Mouse (Mus musculus): ENCODE measurements at regions not wholly inside any gene's neighbourhood (a gene's known extent, or its start where the extent isn't known, plus 50 kb on each side); places are given as distances from the start of the nearest gene placed in this dataset.

GRCm38 (mm10) chr17:14540269-14540975, 153.6 kb downstream of the Thbs2 start:
- Histone ChIP-seq H3K27ac (replicated peaks; ENCODE audit: low read depth, low read length) (no peak overlapping the region), H3K4me1 (ENCODE audit: control insufficient read depth, insufficient read depth, low read length) (0 out of 2 replicates have a peak, but pooled peaks cover 6% of the 10 kb centered on the region), H3K27me3 (ENCODE audit: control insufficient read depth, insufficient read depth, low read length) (no peaks in the 10 kb centered on the region), H3K4me2 (replicated peaks; ENCODE audit: low read depth, low read length, severe bottlenecking) (no peak overlapping the region), H3K36me3 (ENCODE audit: control insufficient read depth, insufficient read depth, low read length) (no peaks in the 10 kb centered on the region), H3K9me3 (ENCODE audit: control insufficient read depth, low read length) (no peaks in the 10 kb centered on the region), H3K4me3 (replicated peaks; ENCODE audit: low read length) (no peak overlapping the region), H3K9ac (ENCODE audit: low read depth, low read length, severe bottlenecking) (no peak overlapping the region)
- ATAC-seq (ENCODE audit: low FRiP score, low read depth) (no peak), DNase-seq (ENCODE audit: low spot score) (no peak)
- WGBS, result 40% methylated on average over 5 of the region's 5 CpGs
- TF ChIP-seq POLR2A (IDR thresholded peaks at IDR 0.05; ENCODE audit: borderline replicate concordance, extremely low read depth, insufficient read depth, insufficient read length), result no peak

- no peaks in the 10 kb centered on the region for H3K36me3 ChIP-seq (ENCODE audit: control insufficient read depth, insufficient read depth, low read length)
- no peaks in the 10 kb centered on the region for H3K4me1 ChIP-seq (ENCODE audit: control insufficient read depth, insufficient read depth, low read length)
- ATAC-seq (ENCODE audit: low FRiP score, low read depth) (no peak), DNase-seq (ENCODE audit: low spot score) (no peak)
- WGBS, result 46% methylated on average over 3 of the region's 3 CpGs
- no peak overlapping the region for H3K9ac ChIP-seq (ENCODE audit: low read depth, low read length, severe bottlenecking)
- no peaks in the 10 kb centered on the region for H3K9me3 ChIP-seq (ENCODE audit: control insufficient read depth, low read length)
- H3K4me2 ChIP-seq (replicated peaks; ENCODE audit: low read depth, low read length, severe bottlenecking), result no peak overlapping the region
- no peak overlapping the region for H3K4me3 ChIP-seq (replicated peaks; ENCODE audit: low read length)
- no peaks in the 10 kb centered on the region for H3K27me3 ChIP-seq (ENCODE audit: control insufficient read depth, insufficient read depth, low read length)
- no peak overlapping the region for H3K27ac ChIP-seq (replicated peaks; ENCODE audit: low read depth, low read length)
- no peak for TF ChIP-seq POLR2A (IDR thresholded peaks at IDR 0.05; ENCODE audit: borderline replicate concordance, extremely low read depth, insufficient read depth, insufficient read length)
Measured at GRCm38 (mm10) chr17:14539651-14540050, 154.4 kb downstream of the Thbs2 start.

GRCm38 (mm10) chr17:14539191-14539590, 154.8 kb downstream of the Thbs2 start:
- Histone ChIP-seq H3K9me3 (ENCODE audit: control insufficient read depth, low read length) (no peaks in the 10 kb centered on the region), H3K36me3 (ENCODE audit: control insufficient read depth, insufficient read depth, low read length) (no peaks in the 10 kb centered on the region), H3K4me1 (ENCODE audit: control insufficient read depth, insufficient read depth, low read length) (no peaks in the 10 kb centered on the region), H3K4me2 (replicated peaks; ENCODE audit: low read depth, low read length, severe bottlenecking) (no peak overlapping the region), H3K27ac (replicated peaks; ENCODE audit: low read depth, low read length) (no peak overlapping the region), H3K27me3 (ENCODE audit: control insufficient read depth, insufficient read depth, low read length) (no peaks in the 10 kb centered on the region), H3K4me3 (replicated peaks; ENCODE audit: low read length) (no peak overlapping the region), H3K9ac (ENCODE audit: low read depth, low read length, severe bottlenecking) (no peak overlapping the region)
- no peak for DNase-seq (ENCODE audit: low spot score)
- 82% methylated on average over 3 of the region's 3 CpGs for WGBS
- no peak for TF ChIP-seq POLR2A (IDR thresholded peaks at IDR 0.05; ENCODE audit: borderline replicate concordance, extremely low read depth, insufficient read depth, insufficient read length)
- no peak for ATAC-seq (ENCODE audit: low FRiP score, low read depth)

GRCm38 (mm10) chr17:14538527-14538926, 155.5 kb downstream of the Thbs2 start:
- no peak for TF ChIP-seq POLR2A (IDR thresholded peaks at IDR 0.05; ENCODE audit: borderline replicate concordance, extremely low read depth, insufficient read depth, insufficient read length)
- H3K27ac ChIP-seq (replicated peaks; ENCODE audit: low read depth, low read length), result no peak overlapping the region
- H3K36me3 ChIP-seq (ENCODE audit: control insufficient read depth, insufficient read depth, low read length), result no peaks in the 10 kb centered on the region
- 72% methylated on average over 3 of the region's 3 CpGs for WGBS
- no peaks in the 10 kb centered on the region for H3K27me3 ChIP-seq (ENCODE audit: control insufficient read depth, insufficient read depth, low read length)
- no peak overlapping the region for H3K9ac ChIP-seq (ENCODE audit: low read depth, low read length, severe bottlenecking)
- no peak for DNase-seq (ENCODE audit: low spot score)
- no peaks in the 10 kb centered on the region for H3K4me1 ChIP-seq (ENCODE audit: control insufficient read depth, insufficient read depth, low read length)
- no peak overlapping the region for H3K4me2 ChIP-seq (replicated peaks; ENCODE audit: low read depth, low read length, severe bottlenecking)
- H3K4me3 ChIP-seq (replicated peaks; ENCODE audit: low read length), result no peak overlapping the region
- no peaks in the 10 kb centered on the region for H3K9me3 ChIP-seq (ENCODE audit: control insufficient read depth, low read length)
- no peak for ATAC-seq (ENCODE audit: low FRiP score, low read depth)

- Histone ChIP-seq H3K9me3 (ENCODE audit: control insufficient read depth, low read length) (no peaks in the 10 kb centered on the region), H3K27me3 (ENCODE audit: control insufficient read depth, insufficient read depth, low read length) (no peaks in the 10 kb centered on the region), H3K4me1 (ENCODE audit: control insufficient read depth, insufficient read depth, low read length) (no peaks in the 10 kb centered on the region), H3K36me3 (ENCODE audit: control insufficient read depth, insufficient read depth, low read length) (no peaks in the 10 kb centered on the region), H3K4me2 (replicated peaks; ENCODE audit: low read depth, low read length, severe bottlenecking) (no peak overlapping the region), H3K4me3 (replicated peaks; ENCODE audit: low read length) (no peak overlapping the region), H3K27ac (replicated peaks; ENCODE audit: low read depth, low read length) (no peak overlapping the region), H3K9ac (ENCODE audit: low read depth, low read length, severe bottlenecking) (no peak overlapping the region)
- TF ChIP-seq POLR2A (IDR thresholded peaks at IDR 0.05; ENCODE audit: borderline replicate concordance, extremely low read depth, insufficient read depth, insufficient read length), result no peak
- DNase-seq (ENCODE audit: low spot score) (no peak), ATAC-seq (ENCODE audit: low FRiP score, low read depth) (no peak)
- whole genome bisulfite sequencing, result 83% methylated on average over 4 of the region's 4 CpGs
Measured at GRCm38 (mm10) chr17:14532979-14533314, 161.1 kb downstream of the Thbs2 start.
